Mouse (Mus musculus) forebrain, embryonic 11.5 days (tissue): Measurements from ENCODE around the gene Ccdc32. TPM values are rescaled to one million over a fixed set of nuclear protein-coding genes. Genes with fewer than 3 reads are reported as not detected.
A peak's percentile ranks its signal among the peaks of the same experiment; 100 is the strongest.

Source experiments
- ATAC-seq: fragments of 200-750 bp; cut with Nextera tagmentation; replicated peaks from 2 replicates; pipeline ENCODE4 v1.8.0; 2017; ENCODE audit warnings: moderate TSS enrichment; ENCODE audit not compliant: low FRiP score
- DNase-seq: peaks from one replicate; pipeline ENCODE4 v3.0.0-alpha.2; 2017; ENCODE audit warnings: low spot score
- H3K27ac ChIP-seq: fragments of 300-500 bp; sonication (generic); 2 replicates; pipeline ENCODE4 v1.5.1; 2014; ENCODE audit warnings: low read depth, low read length
- H3K27me3 ChIP-seq: fragments of 300-500 bp; sonication (generic); 2 replicates; pipeline ENCODE4 v1.6.1; 2014; ENCODE audit warnings: mild to moderate bottlenecking, low read length, mixed read lengths; ENCODE audit not compliant: control insufficient read depth, insufficient read depth
- H3K36me3 ChIP-seq: fragments of 300-500 bp; sonication (generic); 2 replicates; pipeline ENCODE4 v1.6.1; 2014; ENCODE audit warnings: mild to moderate bottlenecking, low read length, moderate library complexity, mixed read lengths; ENCODE audit not compliant: control insufficient read depth, insufficient read depth
- H3K4me1 ChIP-seq: fragments of 300-500 bp; sonication (generic); replicated peaks from 2 replicates; pipeline ENCODE4 v1.6.1; 2014; ENCODE audit warnings: low read length, mixed read lengths; ENCODE audit not compliant: control insufficient read depth, insufficient read depth
- H3K4me2 ChIP-seq: fragments of 300-500 bp; sonication (generic); 2 replicates; pipeline ENCODE4 v1.6.1; 2014; ENCODE audit warnings: low read depth, mild to moderate bottlenecking, low read length, moderate library complexity, mixed read lengths; ENCODE audit not compliant: severe bottlenecking
- H3K4me3 ChIP-seq: fragments of 300-500 bp; sonication (generic); 2 replicates; pipeline ENCODE4 v1.5.1; 2014; ENCODE audit warnings: low read depth, low read length
- H3K9ac ChIP-seq: fragments of 300-500 bp; sonication (generic); 2 replicates; pipeline ENCODE4 v1.6.1; 2014; ENCODE audit warnings: low read length
- H3K9me3 ChIP-seq: fragments of 300-500 bp; sonication (generic); 2 replicates; pipeline ENCODE4 v1.6.1; 2016; ENCODE audit warnings: low read length, mixed read lengths; ENCODE audit not compliant: control insufficient read depth
- WGBS: fragments of 180-500 bp; shearing (Covaris S2); extraction: QIAGEN DNeasy Blood & Tissue Kit; methylation state at CpG from one replicate; pipeline ENCODE4 v1.1.7; 2014; 5-methylcytosine and 5-hydroxymethylcytosine counted together
- polyA plus RNA-seq: library from polyadenylated mRNA; unstranded; fragments of >200 nt; fragmentation: Nextera tagmentation; extraction: Ambion mirVana; gene quantifications from 2 replicates; pipeline ENCODE4 v1.2.1, GENCODE M21; 2014

The Ccdc32 gene
- polyA plus RNA-seq: 22.1 and 24.0 TPM in 2 replicates

- H3K9ac ChIP-seq: peak within 1 kb of the TSS; percentile 65
- WGBS: under 1% methylated on average over 28 of the region's 28 CpGs
- peak within 1 kb of the TSS; percentile 57 for H3K4me3 ChIP-seq
- no peaks in the 10 kb centered on the region for H3K9me3 ChIP-seq
- no peaks in the 10 kb centered on the region for H3K36me3 ChIP-seq
- ATAC-seq (peak; percentile 93), DNase-seq (peak; percentile 93)
- H3K4me1 ChIP-seq: peaks cover 2% of the 10 kb centered on the region; the same call in 1 of the 2 replicates
- H3K27me3 ChIP-seq: no peaks in the 10 kb centered on the region
- no peak within 1 kb of the TSS for H3K27ac ChIP-seq
- H3K4me2 ChIP-seq: peak within 1 kb of the TSS; percentile 92
Observed at GRCm38 (mm10) chr2:119028941-119029551, at the start of gene Ccdc32. Gene Ccdc32 (minus strand): TSS chr2:119029393.

DNA sequence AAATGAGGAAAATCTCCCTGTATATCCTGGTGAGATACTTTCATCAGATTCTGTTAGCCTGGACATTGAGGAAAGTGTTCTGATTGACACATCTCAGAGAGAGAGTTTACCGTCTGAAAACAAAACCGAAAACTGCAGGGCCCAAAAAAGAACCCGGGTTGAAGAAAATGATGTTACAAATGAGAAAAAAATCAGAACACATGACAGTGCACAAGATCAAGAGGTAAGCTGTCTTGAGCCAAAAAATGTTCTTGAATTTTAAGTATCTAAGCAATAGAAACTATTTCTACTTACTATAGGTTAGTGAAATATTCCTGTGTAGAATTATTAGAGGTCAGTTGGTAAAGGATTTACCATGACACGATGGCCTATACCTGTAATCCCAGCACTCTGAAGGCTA, 43.2 kb upstream of the Ccdc32 start:
- no peak for ATAC-seq
- H3K4me3 ChIP-seq: no peak overlapping the region
- DNase-seq: no peak
- H3K4me2 ChIP-seq: no peak overlapping the region
- H3K4me1 ChIP-seq: no peaks in the 10 kb centered on the region
- WGBS: 92% methylated on average over 4 of the region's 4 CpGs
- no peaks in the 10 kb centered on the region; the same call in 1 of the 2 replicates for H3K36me3 ChIP-seq
- no peaks in the 10 kb centered on the region for H3K27me3 ChIP-seq
- no peak overlapping the region for H3K27ac ChIP-seq
- H3K9ac ChIP-seq: no peak overlapping the region
- no peaks in the 10 kb centered on the region for H3K9me3 ChIP-seq

DNA sequence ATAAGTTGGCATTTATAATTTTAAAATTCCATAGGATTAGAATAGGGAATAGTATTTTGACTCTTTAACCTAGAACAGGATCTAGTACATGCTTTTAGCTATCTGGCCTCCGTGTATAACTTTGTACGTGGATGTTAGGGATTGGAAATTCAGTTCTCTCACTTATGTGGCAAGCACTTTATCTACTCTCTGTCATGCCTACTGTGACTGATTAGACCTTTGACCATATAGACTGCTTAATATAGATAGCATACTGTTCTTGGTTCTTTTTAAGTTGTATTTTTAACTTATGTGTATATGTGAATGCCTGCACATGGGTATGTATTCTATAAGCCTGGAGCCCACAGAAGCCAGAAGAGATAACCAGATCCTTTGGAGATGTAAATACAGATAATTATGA, 30.9 kb upstream of the Ccdc32 start:
- Histone ChIP-seq H3K4me3 (no peak overlapping the region), H3K9me3 (no peaks in the 10 kb centered on the region), H3K9ac (no peak overlapping the region), H3K27me3 (no peaks in the 10 kb centered on the region), H3K4me1 (no peaks in the 10 kb centered on the region), H3K36me3 (peaks cover 3% of the 10 kb centered on the region; the same call in 1 of the 2 replicates), H3K4me2 (no peak overlapping the region), H3K27ac (no peak overlapping the region)
- ATAC-seq (no peak), DNase-seq (no peak)
- 98% methylated on average over 2 of the region's 2 CpGs for WGBS

DNA sequence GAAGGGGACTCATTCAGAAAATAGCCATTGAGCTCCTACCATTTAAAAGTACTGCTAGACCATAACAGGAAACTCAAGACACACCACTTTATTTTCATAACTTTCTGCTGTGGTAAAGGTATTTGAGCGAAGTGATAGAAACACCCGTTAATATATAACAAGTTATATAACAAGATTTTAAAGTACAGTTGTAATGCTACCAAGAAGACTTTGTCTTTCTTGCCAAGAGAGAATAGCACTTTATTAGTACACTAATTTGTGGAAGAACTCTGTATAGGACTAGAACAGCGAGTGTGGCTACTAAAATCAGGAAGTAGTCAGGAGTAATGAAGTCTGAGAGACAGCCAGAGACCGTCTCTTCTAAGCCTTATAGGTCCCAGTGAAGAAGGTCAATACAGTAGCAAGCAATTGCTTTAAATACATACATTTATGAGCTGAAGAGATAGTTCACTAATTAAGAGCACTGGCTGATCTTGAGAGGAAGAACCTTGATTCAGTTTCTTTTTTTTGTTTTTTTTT, 21.0 kb upstream of the Ccdc32 start:
- Histone ChIP-seq H3K9ac (no peak overlapping the region), H3K4me2 (no peak overlapping the region), H3K36me3 (no peaks in the 10 kb centered on the region), H3K4me1 (no peaks in the 10 kb centered on the region; the same call in 1 of the 2 replicates), H3K27ac (no peak overlapping the region), H3K9me3 (no peaks in the 10 kb centered on the region), H3K27me3 (no peaks in the 10 kb centered on the region), H3K4me3 (no peak overlapping the region)
- 89% methylated on average over 4 of the region's 4 CpGs for WGBS
- no peak for DNase-seq
- ATAC-seq: no peak

GRCm38 (mm10) chr2:119047849-119048248, 18.7 kb upstream of the Ccdc32 start:
- Histone ChIP-seq H3K9me3 (no peaks in the 10 kb centered on the region), H3K36me3 (no peaks in the 10 kb centered on the region), H3K4me2 (peak overlapping the region; percentile 72), H3K4me3 (peak overlapping the region; percentile 78), H3K9ac (peak overlapping the region; percentile 86), H3K4me1 (no peaks in the 10 kb centered on the region; the same call in 1 of the 2 replicates), H3K27me3 (no peaks in the 10 kb centered on the region), H3K27ac (peak overlapping the region; percentile 94; the same call in 1 of the 2 replicates)
- ATAC-seq (no peak), DNase-seq (no peak)
- 21% methylated on average over 4 of the region's 4 CpGs for WGBS

DNA sequence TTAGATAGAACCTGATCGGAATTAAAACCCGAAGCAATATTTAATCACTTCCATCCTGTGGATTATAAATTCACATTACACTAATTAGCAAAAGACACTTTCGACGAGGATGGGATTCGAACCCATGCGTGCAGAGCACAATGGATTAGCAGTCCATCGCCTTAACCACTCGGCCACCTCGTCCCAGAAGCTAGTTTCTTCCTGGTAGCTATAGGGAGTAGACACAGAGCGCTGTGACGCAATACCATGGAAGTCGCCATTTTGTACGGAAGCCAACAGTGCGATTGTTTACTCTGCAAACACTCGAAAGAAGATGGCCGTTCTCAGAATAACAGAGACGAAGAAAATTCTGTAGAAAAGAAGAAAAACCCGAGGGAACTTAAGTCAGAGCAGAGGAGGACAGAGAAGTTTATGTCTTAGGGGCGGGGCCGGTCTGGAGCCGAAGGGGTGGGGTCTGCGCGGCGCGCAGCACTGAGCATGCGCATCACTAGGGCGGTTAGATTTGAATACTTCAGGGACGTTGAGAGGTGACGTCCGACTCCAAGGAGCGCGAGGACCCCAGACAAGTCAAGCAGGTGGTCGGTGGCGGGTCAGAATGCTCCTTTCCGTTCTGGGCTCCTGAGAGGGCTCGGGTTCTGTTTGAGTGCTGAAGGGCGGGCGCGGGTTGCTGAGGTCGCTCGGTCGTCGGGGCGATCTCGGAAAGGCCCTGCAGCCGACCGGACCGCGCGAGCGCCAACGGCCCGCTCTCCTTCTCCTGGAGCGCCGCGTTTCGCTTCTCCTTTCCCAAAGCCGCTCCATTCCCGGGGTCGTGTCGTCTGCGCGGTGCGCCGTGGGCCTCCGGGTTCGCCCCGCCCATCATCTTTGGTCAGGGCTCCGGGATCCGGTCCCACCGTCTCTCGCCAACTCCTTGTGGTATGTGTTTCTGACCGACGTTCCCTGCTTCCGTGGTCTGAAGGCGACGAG, 17.7 kb upstream of the Ccdc32 start, which contains the start of gene Knl1:
Knl1 (plus strand) TSS at position 471 of the 963 bp plus-strand sequence.
- H3K27me3 ChIP-seq: no peaks in the 10 kb centered on the region
- no peaks in the 10 kb centered on the region; the same call in 1 of the 2 replicates for H3K4me1 ChIP-seq
- no peaks in the 10 kb centered on the region for H3K36me3 ChIP-seq
- ATAC-seq (peak; percentile 97), DNase-seq (peak; percentile 97)
- peak within 1 kb of the TSS; percentile 94 for H3K27ac ChIP-seq
- WGBS: under 1% methylated on average over 77 of the region's 77 CpGs
- H3K9ac ChIP-seq: peak within 1 kb of the TSS; percentile 86
- H3K4me3 ChIP-seq: peak within 1 kb of the TSS; percentile 78
- peak within 1 kb of the TSS; percentile 72 for H3K4me2 ChIP-seq
- no peaks in the 10 kb centered on the region for H3K9me3 ChIP-seq

DNA sequence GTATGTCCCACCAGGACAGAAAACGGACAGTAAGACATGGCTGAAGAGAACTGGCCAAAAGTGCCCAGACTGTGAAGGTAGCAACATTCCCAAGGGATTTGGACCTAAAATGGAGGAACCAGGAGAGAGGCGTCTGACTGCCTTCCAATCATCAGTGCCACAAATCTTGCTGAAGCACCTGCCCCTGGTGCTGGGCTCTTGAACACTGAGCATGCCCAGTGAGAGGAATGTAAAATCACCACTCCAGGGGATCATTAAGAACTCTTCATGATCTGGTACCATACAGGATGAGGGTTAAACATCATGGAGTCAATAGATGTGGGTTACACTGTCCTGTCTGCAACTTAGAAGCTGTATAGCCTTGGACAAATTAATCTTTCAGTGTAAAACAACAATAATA, 16.0 kb upstream of the Ccdc32 start:
- Histone ChIP-seq H3K36me3 (no peaks in the 10 kb centered on the region), H3K9me3 (no peaks in the 10 kb centered on the region), H3K4me1 (no peaks in the 10 kb centered on the region; the same call in 1 of the 2 replicates), H3K27me3 (no peaks in the 10 kb centered on the region), H3K4me2 (no peak overlapping the region), H3K4me3 (no peak overlapping the region), H3K9ac (no peak overlapping the region), H3K27ac (no peak overlapping the region)
- DNase-seq (no peak), ATAC-seq (no peak)
- WGBS: 84% methylated on average over 2 of the region's 2 CpGs

GRCm38 (mm10) chr2:119040882-119041281, 11.7 kb upstream of the Ccdc32 start:
- no peak overlapping the region for H3K4me3 ChIP-seq
- H3K4me1 ChIP-seq: no peaks in the 10 kb centered on the region
- WGBS: 57% methylated on average over 4 of the region's 4 CpGs
- ATAC-seq (no peak), DNase-seq (no peak)
- H3K9ac ChIP-seq: no peak overlapping the region
- no peaks in the 10 kb centered on the region for H3K27me3 ChIP-seq
- no peaks in the 10 kb centered on the region for H3K9me3 ChIP-seq
- no peak overlapping the region for H3K4me2 ChIP-seq
- H3K27ac ChIP-seq: no peak overlapping the region
- peaks cover 10% of the 10 kb centered on the region; the same call in 1 of the 2 replicates for H3K36me3 ChIP-seq
